Mouse (Mus musculus) kidney, adult 2 months (tissue): ENCODE data around the gene Mcrs1.

Experiments used
- CTCF ChIP-seq: fragments of 200-500 bp; conservative IDR thresholded peaks from 2 replicates; pipeline ENCODE4 v1.5.1; 2011; ENCODE audit warnings: low read depth, mild to moderate bottlenecking, control low read depth, low read length, moderate library complexity, mixed read lengths; ENCODE audit not compliant: insufficient read depth, insufficient read length
- POLR2A ChIP-seq: fragments of 200-500 bp; IDR thresholded peaks from one replicate; pipeline ENCODE4 v1.6.1; 2011; ENCODE audit warnings: low read depth, low read length, control low read depth

DNA sequence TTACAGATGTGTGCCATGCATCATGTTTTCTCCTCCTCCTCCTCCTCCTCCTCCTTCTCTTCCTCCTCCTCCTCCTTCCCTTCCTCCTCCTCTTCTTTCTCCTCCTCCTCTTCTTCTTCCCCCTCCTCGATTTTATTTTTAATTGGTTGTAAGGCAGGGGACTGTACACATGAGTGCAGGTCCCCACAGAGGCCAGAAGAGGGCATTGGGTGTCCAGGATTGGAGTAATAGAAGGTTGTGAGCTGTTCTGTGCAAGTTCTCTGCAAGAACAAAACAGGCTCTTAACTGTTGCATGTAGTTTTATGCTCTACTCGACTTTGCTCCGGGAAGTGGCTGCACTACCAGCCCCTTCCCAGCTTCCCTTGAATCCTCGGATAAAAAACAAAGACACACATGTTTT lies 11.6 kb downstream of the Mcrs1 start:
- peak; percentile 48 for TF ChIP-seq CTCF
- no peak for TF ChIP-seq POLR2A
